ENCODE assay signal across 8 mouse cellular contexts in genomic region chr1:164315266-164315665, GRCm38 (mm10). TPM values are rescaled to one million over a fixed set of nuclear protein-coding genes. Genes with fewer than 3 reads are reported as not detected.
DNase-seq lines count a peak whose midpoint lies in the region; ATAC-seq and TF ChIP-seq lines count a peak whose summit lies in the region.

No protein-coding gene starts in this region.

- H3K9me3 ChIP-seq in CH12.LX (replicated peaks; ENCODE audit: low read length): no peaks in the 10 kb centered on the region
- no peaks in the 10 kb centered on the region for H3K9me3 ChIP-seq in liver, embryonic 13.5 days (replicated peaks)

- H3K4me2 ChIP-seq in CH12.LX (ENCODE audit: insufficient read depth, low read depth, poor library complexity, severe bottlenecking): no peak overlapping the region
- no peak overlapping the region for H3K4me2 ChIP-seq in liver, embryonic 13.5 days

- peak; percentile 29 for TF ChIP-seq RAD21 in CH12.LX (IDR thresholded peaks at IDR 0.05; ENCODE audit: low read depth, low read length)

- H3K36me3 ChIP-seq in kidney, adult 2 months (ENCODE audit: control insufficient read depth, insufficient read depth, low read length): no peaks in the 10 kb centered on the region
- H3K36me3 ChIP-seq in CH12.LX (replicated peaks in 1 of 2; ENCODE audit: control insufficient read depth in 1 of 2, insufficient read depth in 1 of 2, low read length in 1 of 2): peaks cover 11 to 56% of the 10 kb centered on the region in 2 experiments
- no peaks in the 10 kb centered on the region; the same call in 1 of the 2 replicates for H3K36me3 ChIP-seq in liver, embryonic 13.5 days

- no peaks in the 10 kb centered on the region for H3K27me3 ChIP-seq in kidney, adult 2 months (replicated peaks; ENCODE audit: control insufficient read depth, insufficient read depth, low read length)
- H3K27me3 ChIP-seq in CH12.LX (replicated peaks): no peaks in the 10 kb centered on the region
- no peaks in the 10 kb centered on the region for H3K27me3 ChIP-seq in cerebellum, adult 2 months (ENCODE audit: control insufficient read depth, insufficient read depth, low read length)
- no peaks in the 10 kb centered on the region for H3K27me3 ChIP-seq in liver, embryonic 13.5 days

- H3K79me2 ChIP-seq in CH12.LX (replicated peaks; ENCODE audit: control insufficient read depth, extremely low read depth, insufficient read depth, poor library complexity, severe bottlenecking): no peaks in the 10 kb centered on the region

- no peak overlapping the region for H3K27ac ChIP-seq in kidney, adult 2 months (ENCODE audit: insufficient read depth, low read depth, low read length)
- no peak overlapping the region for H3K27ac ChIP-seq in CH12.LX (ENCODE audit: insufficient read depth, low read depth)
- H3K27ac ChIP-seq in cerebellum, adult 2 months (ENCODE audit: insufficient read depth, low read length): no peak overlapping the region
- H3K27ac ChIP-seq in liver, embryonic 13.5 days: no peak overlapping the region

- ATAC-seq in liver, embryonic 13.5 days (ENCODE audit: low read depth): no peak

- dilution Hi-C loops in CH12.LX (cut with MboI; ENCODE audit: extremely low pct_ligation_motif_present, extremely low pct_unique_long_range_greater_than_20kb, low sequenced_read_pairs): no loop called here

- peaks cover 6% of the 10 kb centered on the region; the same call in 1 of the 2 replicates for H3K4me1 ChIP-seq in kidney, adult 2 months (ENCODE audit: control insufficient read depth, insufficient read depth, low read length)
- H3K4me1 ChIP-seq in CH12.LX (ENCODE audit: control insufficient read depth in 1 of 2, insufficient read depth in 2 of 2): no peaks in the 10 kb centered on the region
- H3K4me1 ChIP-seq in cerebellum, adult 2 months (ENCODE audit: control insufficient read depth, insufficient read depth, low read length): no peaks in the 10 kb centered on the region; the same call in 1 of the 2 replicates
- peaks cover 18% of the 10 kb centered on the region for H3K4me1 ChIP-seq in liver, embryonic 13.5 days (replicated peaks)

- H3K9ac ChIP-seq in CH12.LX (ENCODE audit: insufficient read depth, low read depth): no peak overlapping the region
- no peak overlapping the region for H3K9ac ChIP-seq in liver, embryonic 13.5 days

- no peak for TF ChIP-seq EP300 in CH12.LX (IDR thresholded peaks at IDR 0.05; ENCODE audit: low read length)

- WGBS in kidney, adult 2 months: 77% methylated on average over 8 of the region's 8 CpGs
- 69% methylated on average over 8 of the region's 8 CpGs for WGBS in cerebellum, adult 2 months
- WGBS in liver, embryonic 13.5 days (ENCODE audit: insufficient replicate concordance): 71% methylated on average over 8 of the region's 8 CpGs

- peak; percentile 69 for TF ChIP-seq CTCF in kidney, adult 2 months (conservative IDR thresholded peaks at IDR 0.05; ENCODE audit: insufficient read depth, insufficient read length, low read depth, low read length)
- peak; percentile 53 to 76; a peak in 3 of 4 replicates for TF ChIP-seq CTCF in CH12.LX (conservative IDR thresholded peaks at IDR 0.05 in 1 of 2, IDR thresholded peaks at IDR 0.05 in 1 of 2; ENCODE audit: low read depth in 2 of 2, low read length in 2 of 2)
- peak; percentile 63 for TF ChIP-seq CTCF in cerebellum, adult 2 months (IDR thresholded peaks at IDR 0.05; ENCODE audit: borderline replicate concordance, insufficient read depth, low read depth, low read length)

- in situ Hi-C loops in CH12.LX (cut with MboI; ENCODE audit: low pct_ligation_motif_present, low pct_unique_long_range_greater_than_20kb, low sequenced_read_pairs): loop anchor here (25.0 kb wide), 1 partner anchor 797 kb away; no protein-coding TSS in a partner anchor

- TF ChIP-seq POLR2A in kidney, adult 2 months (IDR thresholded peaks at IDR 0.05; ENCODE audit: low read depth, low read length): no peak
- no peak for TF ChIP-seq POLR2A in CH12.LX (IDR thresholded peaks at IDR 0.05; ENCODE audit: low read depth, low read length)
- TF ChIP-seq POLR2A in cerebellum, adult 2 months (IDR thresholded peaks at IDR 0.05; ENCODE audit: borderline replicate concordance, insufficient read depth, low read length): no peak

- DNase-seq in kidney, adult 2 months: peak; percentile 36
- no peak for DNase-seq in kidney, adult 11 months
- DNase-seq in 3T3-L1 (ENCODE audit: low read depth, low spot score) (peak; percentile 45), CH12.LX (ENCODE audit: extremely low read depth) (peak; percentile 39)
- DNase-seq in cerebellum, adult 2 months: peak in 1 of 2 experiments; percentile 20
- peak; percentile 13 for DNase-seq in liver, embryonic 13.5 days
- DNase-seq in spleen, postnatal 10 days (ENCODE audit: low spot score in 2 of 2): peak; percentile 28 to 68
- no peak for DNase-seq in yolk sac, embryonic 10.5 days (ENCODE audit: low spot score)

- H3K4me3 ChIP-seq in kidney, adult 2 months (ENCODE audit: insufficient read depth, low read depth, low read length): no peak overlapping the region
- no peak overlapping the region for H3K4me3 ChIP-seq in CH12.LX (replicated peaks in 1 of 3; ENCODE audit: low read depth in 2 of 3, low read length in 2 of 3, poor library complexity in 1 of 3)
- H3K4me3 ChIP-seq in cerebellum, adult 2 months (replicated peaks; ENCODE audit: insufficient read depth, low read depth, low read length): no peak overlapping the region
- no peak overlapping the region for H3K4me3 ChIP-seq in liver, embryonic 13.5 days (replicated peaks)

TF ChIP-seq in CH12.LX, 34 proteins besides CTCF, POLR2A, EP300 and RAD21:
- TF ChIP-seq ZNF384 (IDR thresholded peaks at IDR 0.05; ENCODE audit: low read depth, low read length) (no peak), ZMIZ1 (IDR thresholded peaks at IDR 0.05; ENCODE audit: low read depth, low read length) (no peak), UBTF (IDR thresholded peaks at IDR 0.05; ENCODE audit: low read depth, low read length) (no peak), MAFK (IDR thresholded peaks at IDR 0.05; ENCODE audit: insufficient replicate concordance, low read length) (no peak), MYC (IDR thresholded peaks at IDR 0.05; ENCODE audit: low read depth, low read length) (no peak)

RNA-seq across cellular contexts. Expression of gene Blzf1, which starts 8.0 kb away (rescaled TPM):
- polyA plus RNA-seq in kidney, adult 2 months (2012; rRNA removed): 5.4 and 6.0 TPM in 2 replicates
- total RNA-seq in CH12.LX (2012; rRNA removed): 13.7 and 17.5 TPM in 2 replicates
- 21.9 and 22.2 TPM in 2 replicates for total RNA-seq in CH12.LX (2014; rRNA removed)
- polyA plus RNA-seq in CH12.LX (2012; ENCODE audit: insufficient read length, low read depth): 18.8 and 24.7 TPM in 2 replicates
- 19.2 and 20.6 TPM in 2 replicates for polyA plus RNA-seq in cerebellum, adult 2 months (2012; rRNA removed)
- polyA plus RNA-seq in liver, embryonic 13.5 days (2015; fragmentation: Nextera tagmentation; extraction: Ambion mirVana): 12.1 and 14.2 TPM in 2 replicates

RNA-seq across cellular contexts. Expression of gene Nme7, which starts 11.3 kb away (rescaled TPM):
- polyA plus RNA-seq in kidney, adult 2 months (2012; rRNA removed): 12.8 and 14.8 TPM in 2 replicates
- 23.5 and 28.4 TPM in 2 replicates for total RNA-seq in CH12.LX (2012; rRNA removed)
- total RNA-seq in CH12.LX (2014; rRNA removed): 33.2 and 35.9 TPM in 2 replicates
- 25.3 and 29.0 TPM in 2 replicates for polyA plus RNA-seq in CH12.LX (2012; ENCODE audit: insufficient read length, low read depth)
- 12.2 and 13.6 TPM in 2 replicates for polyA plus RNA-seq in cerebellum, adult 2 months (2012; rRNA removed)
- polyA plus RNA-seq in liver, embryonic 13.5 days (2015; fragmentation: Nextera tagmentation; extraction: Ambion mirVana): 14.1 and 15.4 TPM in 2 replicates

RNA-seq across cellular contexts. Expression of gene Ccdc181, which starts 39.9 kb away (rescaled TPM):
- polyA plus RNA-seq in kidney, adult 2 months (2012; rRNA removed): 6.7 and 8.8 TPM in 2 replicates
- total RNA-seq in CH12.LX (2012; rRNA removed) (9.4 and 10.6 TPM in 2 replicates), CH12.LX (2014; rRNA removed) (8.8 and 12.2 TPM in 2 replicates)
- polyA plus RNA-seq in CH12.LX (2012; ENCODE audit: insufficient read length, low read depth): 12.1 and 14.6 TPM in 2 replicates
- 16.6 and 18.6 TPM in 2 replicates for polyA plus RNA-seq in cerebellum, adult 2 months (2012; rRNA removed)
- 4.5 and 4.7 TPM in 2 replicates for polyA plus RNA-seq in liver, embryonic 13.5 days (2015; fragmentation: Nextera tagmentation; extraction: Ambion mirVana)

Comparison
In these comparisons a context has a peak if more than half of its experiments do, and no peak if none do; other contexts are left out.
1. DNase-seq: peak in kidney, adult 2 months (single experiment), 3T3-L1 (single experiment), CH12.LX (single experiment), liver, embryonic 13.5 days (single experiment) and spleen, postnatal 10 days (2 of 2); none in kidney, adult 11 months (single experiment) and yolk sac, embryonic 10.5 days (single experiment).
2. Peak in every context shown above with its lines, with median percentiles within 50 percentile points of each other: CTCF ChIP-seq.